Mouse (Mus musculus): ENCODE measurements around the gene Jchain. TPM values are rescaled to one million over a fixed set of nuclear protein-coding genes. Genes with fewer than 3 reads are reported as not detected.

The Jchain gene
- polyA plus RNA-seq, 1 experiment, result 0.84 TPM

GRCm38 (mm10) chr5:88491111-88491510 is 36.6 kb downstream of the Jchain start:
- Histone ChIP-seq H3K27ac (ENCODE audit: insufficient read depth, low read length) (no peak overlapping the region), H3K4me1 (ENCODE audit: control insufficient read depth, insufficient read depth, low read length) (no peaks in the 10 kb centered on the region), H3K4me3 (replicated peaks; ENCODE audit: insufficient read depth, low read depth, low read length) (no peak overlapping the region), H3K27me3 (ENCODE audit: control insufficient read depth, insufficient read depth, low read length) (no peaks in the 10 kb centered on the region)
- TF ChIP-seq POLR2A (IDR thresholded peaks at IDR 0.05; ENCODE audit: borderline replicate concordance, insufficient read depth, low read length), result no peak
- no peak for TF ChIP-seq CTCF (IDR thresholded peaks at IDR 0.05; ENCODE audit: borderline replicate concordance, insufficient read depth, low read depth, low read length)
- no peak for DNase-seq
- 29% methylated on average over 5 of the region's 5 CpGs for WGBS

- TF ChIP-seq POLR2A (IDR thresholded peaks at IDR 0.05; ENCODE audit: borderline replicate concordance, insufficient read depth, low read length), result no peak
- TF ChIP-seq CTCF (IDR thresholded peaks at IDR 0.05; ENCODE audit: borderline replicate concordance, insufficient read depth, low read depth, low read length), result no peak
- WGBS, result 82% methylated on average over 2 of the region's 2 CpGs
- Histone ChIP-seq H3K4me3 (replicated peaks; ENCODE audit: insufficient read depth, low read depth, low read length) (no peak overlapping the region), H3K27ac (ENCODE audit: insufficient read depth, low read length) (no peak overlapping the region), H3K4me1 (ENCODE audit: control insufficient read depth, insufficient read depth, low read length) (no peaks in the 10 kb centered on the region), H3K27me3 (ENCODE audit: control insufficient read depth, insufficient read depth, low read length) (no peaks in the 10 kb centered on the region)
- DNase-seq, result no peak
Observed at GRCm38 (mm10) chr5:88489004-88489403, 38.7 kb downstream of the Jchain start.

- Histone ChIP-seq H3K27me3 (ENCODE audit: control insufficient read depth, insufficient read depth, low read length) (no peaks in the 10 kb centered on the region), H3K4me1 (ENCODE audit: control insufficient read depth, insufficient read depth, low read length) (no peaks in the 10 kb centered on the region), H3K27ac (ENCODE audit: insufficient read depth, low read length) (no peak within 1 kb of the TSS), H3K4me3 (replicated peaks; ENCODE audit: insufficient read depth, low read depth, low read length) (no peak within 1 kb of the TSS)
- DNase-seq, result no peak
- TF ChIP-seq POLR2A (IDR thresholded peaks at IDR 0.05; ENCODE audit: borderline replicate concordance, insufficient read depth, low read length) (no peak), CTCF (IDR thresholded peaks at IDR 0.05; ENCODE audit: borderline replicate concordance, insufficient read depth, low read depth, low read length) (no peak)
Observed at GRCm38 (mm10) chr5:88487675-88488074, 40.0 kb downstream of the Jchain start, which contains the start of gene Enam. Gene Enam, plus strand, starts transcription at chr5:88487975.

Other genes starting within 250 kb of the Jchain start
- gene Prol1, start 210.6 kb downstream of the Jchain start, polyA plus RNA-seq (2012; rRNA removed), result not detected in 2 replicates
- gene Amtn, start 151.8 kb downstream of the Jchain start, polyA plus RNA-seq (2012; rRNA removed), result not detected in 2 replicates
- gene Ambn, start 71.9 kb downstream of the Jchain start, polyA plus RNA-seq (2012; rRNA removed), result not detected in 2 replicates
- not detected in 2 replicates for gene Enam, start 39.9 kb downstream of the Jchain start, polyA plus RNA-seq (2012; rRNA removed)
- 25.9 and 29.9 TPM in 2 replicates for gene Utp3, start 26.6 kb upstream of the Jchain start, polyA plus RNA-seq (2012; rRNA removed)
- gene Rufy3, start 37.1 kb upstream of the Jchain start, polyA plus RNA-seq (2012; rRNA removed), result 130 and 139 TPM in 2 replicates
- 113 and 120 TPM in 2 replicates for gene Grsf1, start 148.3 kb upstream of the Jchain start, polyA plus RNA-seq (2012; rRNA removed)
- 11.9 and 12.7 TPM in 2 replicates for gene Mob1b, start 193.0 kb upstream of the Jchain start, polyA plus RNA-seq (2012; rRNA removed)
- 16.6 and 17.3 TPM in 2 replicates for gene Dck, start 237.1 kb upstream of the Jchain start, polyA plus RNA-seq (2012; rRNA removed)

Measured in cerebellum, adult 2 months (tissue).